Mouse (Mus musculus) lung, adult 2 months (tissue): ENCODE data around the gene Kif3b. TPM values are rescaled to one million over a fixed set of nuclear protein-coding genes. Genes with fewer than 3 reads are reported as not detected.
"Not testable (repeated sequence)": the region's sequence is repeated elsewhere in the genome, so short reads cannot be mapped to it uniquely, and the experiment has no call there.

Experiments used
- DNase-seq: peaks from one replicate; pipeline ENCODE4 v3.0.0; 2022
- H3K4me1 ChIP-seq: fragments of 200-500 bp; 2 replicates; pipeline ENCODE4 v1.6.1; 2011; ENCODE audit warnings: low read length; ENCODE audit not compliant: control insufficient read depth, insufficient read depth
- H3K4me3 ChIP-seq: fragments of 200-500 bp; replicated peaks from 2 replicates; pipeline ENCODE3; 2011; ENCODE audit warnings: low read depth, mild to moderate bottlenecking, control low read depth, low read length; ENCODE audit errors: extremely low read depth
- CTCF ChIP-seq: fragments of 200-500 bp; IDR thresholded peaks from 2 replicates; pipeline ENCODE4 v1.5.1; 2011; ENCODE audit warnings: mild to moderate bottlenecking, low read length, control low read depth; ENCODE audit not compliant: insufficient read depth
- POLR2A ChIP-seq: fragments of 200-500 bp; IDR thresholded peaks from 2 replicates; pipeline ENCODE4 v1.6.1; 2011; ENCODE audit warnings: low read depth, mild to moderate bottlenecking, control low read depth, low read length, borderline replicate concordance; ENCODE audit errors: extremely low read depth
- WGBS: fragments of 180-500 bp; shearing (Covaris S2); methylation state at CpG from one replicate; pipeline ENCODE4 v1.1.7; 2018; 5-methylcytosine and 5-hydroxymethylcytosine counted together
- polyA plus RNA-seq: library from polyadenylated mRNA; depleted of rRNA; stranded (reverse); fragments of >200 nt; gene quantifications from 2 replicates; pipeline ENCODE4 v1.2.3, GENCODE M21; 2012; rRNA removed

The Kif3b gene
- 6.4 and 10.8 TPM in 2 replicates for polyA plus RNA-seq

DNA sequence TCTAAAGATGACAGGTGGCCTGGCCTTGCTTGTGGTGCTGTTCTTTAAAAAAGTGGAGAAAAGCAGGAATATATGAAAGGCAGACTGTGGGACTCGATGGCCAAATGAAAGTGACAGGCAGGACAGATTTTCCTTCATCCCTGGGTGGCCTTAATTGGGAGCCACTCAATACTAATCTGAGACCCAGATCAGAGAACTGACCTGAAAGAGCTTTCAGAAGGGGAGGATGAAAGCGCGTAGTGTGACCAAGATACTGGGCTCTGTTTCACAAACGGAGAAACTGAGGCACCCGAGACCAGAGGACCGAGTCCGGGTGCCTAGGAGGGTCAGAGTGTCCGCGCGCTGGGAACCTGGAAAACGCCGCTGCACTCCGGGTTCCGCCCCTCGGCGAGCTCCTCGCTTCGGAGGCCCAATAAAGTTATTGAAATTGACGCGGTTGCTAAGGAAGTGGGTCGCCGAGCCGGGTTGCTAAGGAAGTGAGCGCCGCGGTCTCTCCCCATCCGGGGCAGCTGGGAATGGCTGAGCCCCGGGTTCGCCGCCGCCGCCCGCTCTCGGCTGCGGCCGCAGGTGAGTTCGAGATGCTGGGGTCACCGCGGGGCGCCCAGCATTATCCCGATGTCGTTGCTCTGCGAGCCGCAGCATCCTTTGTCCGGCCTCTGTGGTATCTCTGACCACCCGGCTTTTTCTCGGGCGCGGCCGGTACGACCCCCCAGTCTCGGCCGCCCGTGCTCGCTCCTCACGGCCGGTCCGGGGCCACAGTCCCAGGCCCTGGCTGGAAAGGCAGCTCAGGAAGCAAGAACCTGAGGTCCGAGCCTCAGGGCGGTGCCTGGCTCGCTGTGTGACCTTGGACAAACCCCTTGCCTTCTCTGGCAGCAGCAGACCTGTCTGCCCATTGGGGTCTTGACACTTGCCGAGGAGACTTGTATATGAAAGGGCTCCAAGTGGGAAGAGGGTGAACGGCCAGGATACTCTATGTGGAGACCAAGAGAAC lies at the start of gene Kif3b:
Gene Kif3b, plus strand, starts transcription at position 476 of the 991 bp plus-strand sequence.
- H3K4me3 ChIP-seq = peak within 1 kb of the TSS; percentile 89
- DNase-seq = peak; percentile 82
- TF ChIP-seq CTCF (no peak), POLR2A (0 out of 2 replicates have a peak, but pooled peaks have one; percentile 16)
- H3K4me1 ChIP-seq = peaks cover 5% of the 10 kb centered on the region; the same call in 1 of the 2 replicates
- WGBS = under 1% methylated on average over 63 of the region's 63 CpGs

GRCm38 (mm10) chr2:153242156-153242555 lies 49.1 kb upstream of the Kif3b start:
- peaks cover 10% of the 10 kb centered on the region for H3K4me1 ChIP-seq
- H3K4me3 ChIP-seq = no peak overlapping the region
- DNase-seq = no peak
- TF ChIP-seq POLR2A = no peak
- TF ChIP-seq CTCF = no peak
- 50% methylated on average over 6 of the region's 6 CpGs for WGBS

DNA sequence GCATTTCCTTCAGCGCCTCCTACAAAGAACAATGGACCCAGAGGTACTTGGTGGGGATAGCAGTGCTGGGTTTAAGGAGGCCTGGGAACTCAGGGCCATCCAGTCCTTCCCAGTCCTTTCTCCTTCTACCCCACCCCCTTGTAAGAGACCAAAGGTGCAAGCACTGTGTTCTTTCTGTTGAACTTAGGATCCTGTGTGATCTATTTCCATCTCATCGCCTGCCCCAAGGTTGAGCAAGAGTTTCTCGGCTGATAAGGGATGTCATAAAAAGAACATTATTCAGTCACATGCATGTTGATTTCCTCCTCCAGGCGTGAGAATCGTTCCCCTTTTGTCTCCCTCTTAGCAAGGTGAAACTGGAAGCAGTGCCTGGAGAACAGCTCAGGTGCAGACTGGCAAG lies 41.5 kb upstream of the Kif3b start:
- WGBS = 83% methylated on average over 5 of the region's 5 CpGs
- Histone ChIP-seq H3K4me3 (no peak overlapping the region), H3K4me1 (no peaks in the 10 kb centered on the region)
- TF ChIP-seq POLR2A = no peak
- no peak for TF ChIP-seq CTCF
- no peak for DNase-seq

DNA sequence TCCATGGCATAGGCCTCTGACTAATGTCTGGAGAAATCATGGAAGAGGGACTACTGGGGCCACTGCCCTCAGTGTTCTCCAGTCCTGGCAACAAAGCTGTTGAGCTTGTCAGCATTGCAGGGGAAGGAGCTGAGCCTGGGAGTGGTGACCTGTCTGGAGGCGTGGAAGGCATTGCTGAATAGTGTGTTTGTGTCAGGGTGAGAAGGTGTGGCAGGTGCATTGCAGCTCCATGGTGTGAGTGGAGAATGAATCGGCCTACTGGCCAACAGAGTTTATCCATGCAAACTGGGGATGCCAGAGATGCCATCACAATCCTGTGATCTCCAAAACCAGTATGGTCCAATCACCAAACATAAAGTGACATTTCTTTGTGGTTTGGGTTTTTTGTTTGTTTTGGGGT lies 34.6 kb upstream of the Kif3b start:
- 74% methylated on average over 2 of the region's 2 CpGs for WGBS
- no peak for DNase-seq
- no peak for TF ChIP-seq CTCF
- no peak overlapping the region for H3K4me3 ChIP-seq
- H3K4me1 ChIP-seq = no peaks in the 10 kb centered on the region; the same call in 1 of the 2 replicates

- no peak for TF ChIP-seq CTCF
- WGBS = 51% methylated on average over 12 of the region's 12 CpGs
- no peak for DNase-seq
- Histone ChIP-seq H3K4me3 (no peak overlapping the region), H3K4me1 (no peaks in the 10 kb centered on the region; the same call in 1 of the 2 replicates)
Observed at GRCm38 (mm10) chr2:153259030-153259863, 32.0 kb upstream of the Kif3b start.

GRCm38 (mm10) chr2:153259864-153260674 lies 31.1 kb upstream of the Kif3b start:
- WGBS = 49% methylated on average over 3 of the region's 3 CpGs
- DNase-seq = no peak
- Histone ChIP-seq H3K4me3 (no peak overlapping the region), H3K4me1 (no peaks in the 10 kb centered on the region; the same call in 1 of the 2 replicates)
- no peak for TF ChIP-seq CTCF
- no peak for TF ChIP-seq POLR2A

- no peak for DNase-seq
- TF ChIP-seq POLR2A (no peak), CTCF (no peak)
- Histone ChIP-seq H3K4me3 (no peak overlapping the region), H3K4me1 (no peaks in the 10 kb centered on the region; the same call in 1 of the 2 replicates)
- 85% methylated on average over 7 of the region's 7 CpGs for WGBS
Observed at GRCm38 (mm10) chr2:153263053-153263452, 28.2 kb upstream of the Kif3b start.

DNA sequence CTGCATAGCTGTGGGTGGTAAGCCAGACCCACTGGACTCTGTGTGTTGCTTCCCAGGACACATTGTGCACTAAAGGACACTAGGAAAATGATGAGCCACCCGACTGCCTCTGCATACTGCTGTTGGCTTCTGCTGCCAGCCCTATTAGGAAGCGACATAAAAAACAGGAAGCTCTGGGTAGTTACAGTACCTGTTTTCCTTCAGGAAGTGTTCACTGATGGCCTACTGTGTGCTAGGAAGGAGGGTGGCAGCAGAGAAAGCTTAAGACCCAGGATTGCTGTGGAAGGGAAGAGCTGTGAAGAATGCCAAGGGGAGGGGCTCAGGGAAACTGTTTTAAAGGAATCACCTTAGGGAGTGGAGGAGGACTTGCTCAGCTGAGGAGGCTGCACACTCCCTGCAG lies 23.9 kb upstream of the Kif3b start:
- Histone ChIP-seq H3K4me1 (peaks cover 2% of the 10 kb centered on the region; the same call in 1 of the 2 replicates), H3K4me3 (no peak overlapping the region)
- WGBS = 77% methylated on average over 2 of the region's 2 CpGs
- DNase-seq = no peak
- TF ChIP-seq POLR2A (no peak), CTCF (no peak)

DNA sequence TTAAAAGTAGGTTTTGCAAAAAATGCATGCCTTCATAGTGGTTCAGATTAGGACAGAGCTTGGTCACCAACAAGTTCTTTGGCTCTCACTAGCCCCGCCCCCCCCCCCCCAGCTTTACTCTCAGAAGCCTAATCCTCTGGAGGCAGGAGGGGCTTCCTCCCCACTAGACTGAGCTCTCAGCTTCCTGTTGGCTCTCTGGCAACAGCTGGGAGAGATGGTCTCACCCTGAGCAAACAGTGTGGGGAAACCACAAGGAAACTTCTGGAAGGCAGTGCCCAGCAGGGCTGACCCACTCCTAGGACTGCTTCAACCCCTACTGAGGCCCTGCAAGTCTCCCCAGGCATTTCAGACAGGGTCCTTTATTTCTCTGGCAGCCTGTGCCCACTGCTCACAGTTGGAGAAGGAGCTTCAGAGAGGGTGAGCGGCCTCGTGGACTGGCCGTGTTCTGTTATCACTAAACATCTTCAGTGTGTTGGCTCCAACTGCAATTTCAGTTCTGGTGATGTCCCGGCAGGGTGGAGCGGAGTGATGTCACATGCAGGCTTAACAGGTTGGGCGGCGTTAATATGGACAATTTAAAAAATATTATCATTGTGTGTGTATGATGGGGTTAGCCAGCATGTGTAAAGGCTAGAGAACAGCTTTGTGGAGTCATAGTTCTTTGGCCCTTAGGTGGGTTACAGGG lies 20.8 kb upstream of the Kif3b start:
- not testable (repeated sequence) for DNase-seq

GRCm38 (mm10) chr2:153274200-153274918 lies 16.9 kb upstream of the Kif3b start:
- not testable (repeated sequence) for DNase-seq, H3K4me1 ChIP-seq, H3K4me3 ChIP-seq
- 62% methylated on average over 6 of the region's 6 CpGs for WGBS

More for the DNA sequence above, 20.8 kb upstream of the Kif3b start:
- not testable (repeated sequence) for H3K4me3 ChIP-seq, H3K4me1 ChIP-seq
- 44% methylated on average over 8 of the region's 8 CpGs for WGBS
